Mouse (Mus musculus): ENCODE measurements at regions not wholly inside any gene's neighbourhood (a gene's known extent, or its start where the extent isn't known, plus 50 kb on each side); places are given as distances from the start of the nearest gene placed in this dataset.
A peak's percentile ranks its signal among the peaks of the same experiment; 100 is the strongest.

- no peak overlapping the region for H3K4me2 ChIP-seq (ENCODE audit: low read depth, low read length)
- H3K9ac ChIP-seq (replicated peaks; ENCODE audit: low read length), result no peak overlapping the region
- no peaks in the 10 kb centered on the region for H3K27me3 ChIP-seq (ENCODE audit: insufficient read depth, low read length)
- no peak overlapping the region for H3K4me3 ChIP-seq (ENCODE audit: low read length)
- WGBS, result 39% methylated on average over 9 of the region's 9 CpGs
- no peaks in the 10 kb centered on the region for H3K9me3 ChIP-seq (ENCODE audit: low read length)
- H3K4me1 ChIP-seq (ENCODE audit: insufficient read depth, low read length), result no peaks in the 10 kb centered on the region
- TF ChIP-seq CTCF (IDR thresholded peaks at IDR 0.05; ENCODE audit: low read depth), result no peak
- no peaks in the 10 kb centered on the region for H3K36me3 ChIP-seq (ENCODE audit: insufficient read depth, low read length)
- H3K27ac ChIP-seq, result no peak overlapping the region
- DNase-seq (ENCODE audit: low spot score) (peak; percentile 77), ATAC-seq (peak; percentile 82)
These were observed 738.2 kb upstream of the Jmjd1c start for GRCm38 (mm10) chr10:66357736-66358135.

- Histone ChIP-seq H3K9ac (replicated peaks; ENCODE audit: low read length) (no peak overlapping the region), H3K9me3 (ENCODE audit: low read length) (no peaks in the 10 kb centered on the region), H3K4me3 (ENCODE audit: low read length) (no peak overlapping the region), H3K27ac (no peak overlapping the region), H3K4me1 (ENCODE audit: insufficient read depth, low read length) (no peaks in the 10 kb centered on the region), H3K27me3 (ENCODE audit: insufficient read depth, low read length) (no peaks in the 10 kb centered on the region), H3K4me2 (ENCODE audit: low read depth, low read length) (no peak overlapping the region), H3K36me3 (ENCODE audit: insufficient read depth, low read length) (no peaks in the 10 kb centered on the region)
- TF ChIP-seq CTCF (IDR thresholded peaks at IDR 0.05; ENCODE audit: low read depth), result peak; percentile 29
- 47% methylated on average over 3 of the region's 3 CpGs for WGBS
- ATAC-seq (no peak), DNase-seq (ENCODE audit: low spot score) (peak; percentile 62)
These were observed 725.8 kb upstream of the Jmjd1c start for GRCm38 (mm10) chr10:66370096-66370495.

GRCm38 (mm10) chr10:66371756-66372155 is 724.2 kb upstream of the Jmjd1c start:
- WGBS, result 69% methylated on average over 2 of the region's 2 CpGs
- Histone ChIP-seq H3K4me3 (ENCODE audit: low read length) (no peak overlapping the region), H3K9ac (replicated peaks; ENCODE audit: low read length) (no peak overlapping the region), H3K4me1 (ENCODE audit: insufficient read depth, low read length) (no peaks in the 10 kb centered on the region), H3K27ac (no peak overlapping the region), H3K36me3 (ENCODE audit: insufficient read depth, low read length) (no peaks in the 10 kb centered on the region), H3K27me3 (ENCODE audit: insufficient read depth, low read length) (no peaks in the 10 kb centered on the region), H3K9me3 (ENCODE audit: low read length) (no peaks in the 10 kb centered on the region), H3K4me2 (ENCODE audit: low read depth, low read length) (no peak overlapping the region)
- no peak for TF ChIP-seq CTCF (IDR thresholded peaks at IDR 0.05; ENCODE audit: low read depth)
- ATAC-seq (no peak), DNase-seq (ENCODE audit: low spot score) (no peak)
